Mouse (Mus musculus): ENCODE measurements around the gene C530008M17Rik.

The C530008M17Rik gene

DNA sequence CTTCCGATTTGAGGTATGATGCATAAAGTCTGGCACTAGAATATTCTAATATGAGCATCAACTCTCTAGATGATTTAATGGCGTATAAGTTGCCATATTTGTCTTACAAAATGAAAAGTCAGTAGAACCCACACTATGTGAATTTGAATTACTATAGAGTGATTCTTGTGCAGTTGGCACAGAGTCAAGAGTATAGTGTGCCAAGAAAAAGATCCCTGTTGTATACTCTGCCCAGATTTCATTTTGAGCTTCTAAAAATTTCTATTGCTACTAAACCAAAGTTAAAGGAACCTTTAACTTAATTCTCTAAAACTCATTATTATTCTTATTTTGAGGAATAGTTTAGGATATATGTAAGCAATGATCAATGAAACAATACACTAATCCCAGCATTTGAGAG lies at the start of gene C530008M17Rik:
Gene C530008M17Rik (plus strand): TSS at position 301 of the 400 bp plus-strand sequence.
- DNase-seq (ENCODE audit: low read depth): no peak

- DNase-seq (ENCODE audit: low read depth): no peak
Observed at GRCm38 (mm10) chr5:76609702-76610370, 46.5 kb upstream of the C530008M17Rik start.

- DNase-seq (ENCODE audit: low read depth): no peak
Observed at GRCm38 (mm10) chr5:76612867-76613499, 43.3 kb upstream of the C530008M17Rik start.

- DNase-seq (ENCODE audit: low read depth): no peak
Observed at GRCm38 (mm10) chr5:76615276-76615675, 41.0 kb upstream of the C530008M17Rik start.

DNA sequence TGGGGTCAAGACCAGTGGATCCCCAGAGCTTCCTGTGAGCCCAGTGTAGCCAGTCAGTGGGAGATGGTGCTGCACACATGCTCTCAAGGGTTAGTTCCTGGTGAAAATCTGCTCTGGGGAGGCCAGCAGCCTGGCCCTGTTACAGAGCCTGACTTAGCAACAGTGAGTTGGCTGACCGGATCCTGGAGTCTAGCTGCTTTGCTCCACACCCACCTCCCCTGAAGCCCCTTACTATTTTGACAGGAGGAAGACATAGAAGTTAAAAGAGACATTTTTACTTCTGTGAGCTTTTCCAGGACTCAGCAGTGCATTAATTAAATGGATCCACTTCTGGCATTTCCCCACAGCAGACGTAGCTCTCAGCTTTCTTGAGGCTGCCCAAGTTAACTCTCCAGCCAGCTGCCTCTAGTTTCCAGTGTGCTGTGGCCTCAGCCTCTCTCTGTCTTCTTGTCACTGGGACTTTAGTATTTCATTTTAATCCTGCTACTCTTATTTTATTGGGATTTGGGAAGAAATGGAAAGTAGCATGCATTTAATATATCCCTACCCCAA lies 40.0 kb upstream of the C530008M17Rik start:
- DNase-seq (ENCODE audit: low read depth): no peak

DNA sequence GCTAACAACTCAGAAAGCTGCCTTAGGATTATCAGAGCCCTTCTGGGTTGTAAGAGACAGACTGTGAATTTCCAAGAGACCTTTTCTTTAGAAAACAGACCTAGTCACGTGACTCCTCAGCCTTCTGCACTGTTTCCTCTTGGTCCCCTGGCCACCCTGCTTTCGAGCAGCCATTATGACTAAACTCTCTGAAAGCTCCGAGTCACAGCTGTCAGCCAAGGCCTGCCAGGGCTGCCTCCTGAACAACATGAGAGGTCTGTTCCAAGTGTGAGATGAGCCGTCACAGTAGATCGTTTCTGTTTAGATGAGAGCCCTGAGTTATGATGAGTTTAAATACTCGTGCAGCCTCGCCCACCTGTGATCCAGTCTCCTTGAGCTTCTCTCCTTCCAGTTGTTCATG lies 37.6 kb upstream of the C530008M17Rik start:
- DNase-seq (ENCODE audit: low read depth): no peak

- DNase-seq (ENCODE audit: low read depth): no peak
Observed at GRCm38 (mm10) chr5:76623759-76624158, 32.6 kb upstream of the C530008M17Rik start.

DNA sequence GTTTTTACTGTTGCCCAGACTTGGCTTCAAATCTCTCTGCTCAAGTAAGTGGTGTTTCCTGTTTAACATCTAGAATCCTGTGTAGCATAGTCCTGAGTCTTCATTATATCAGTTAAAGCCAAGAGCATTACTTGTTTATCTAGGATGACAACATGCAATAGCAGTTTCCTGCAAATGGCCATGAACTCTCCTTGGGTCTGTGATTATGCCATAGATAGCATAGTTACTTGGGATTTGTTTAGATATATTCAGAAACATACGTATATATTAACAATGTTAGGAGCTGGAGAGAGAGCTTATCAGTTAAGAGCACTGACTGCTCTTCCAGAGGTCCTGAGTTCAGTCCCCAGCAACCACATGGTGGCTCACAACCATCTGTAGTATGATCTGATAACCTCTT lies 28.5 kb upstream of the C530008M17Rik start:
- no peak for DNase-seq (ENCODE audit: low read depth)

- no peak for DNase-seq (ENCODE audit: low read depth)
Observed at GRCm38 (mm10) chr5:76634012-76634411, 22.3 kb upstream of the C530008M17Rik start.

DNA sequence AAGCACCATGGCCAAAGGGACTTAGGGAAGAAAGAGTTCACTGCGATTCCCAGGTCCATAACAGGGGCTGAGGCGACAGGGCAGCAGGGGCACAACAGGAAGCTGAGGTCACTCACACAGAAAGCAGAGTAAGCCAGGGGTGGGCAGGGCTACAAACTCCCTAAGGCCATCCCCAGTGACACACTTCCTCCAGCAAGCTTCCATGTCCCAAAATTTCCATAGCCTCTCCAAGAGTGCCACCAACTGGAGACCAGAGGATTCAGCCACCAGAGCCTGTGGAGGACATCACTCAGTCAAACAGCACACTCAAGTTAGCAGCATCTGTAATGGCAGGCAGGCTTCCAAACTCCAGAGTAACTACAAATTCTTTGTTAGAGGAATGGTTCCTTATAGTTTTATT lies 20.7 kb upstream of the C530008M17Rik start:
- DNase-seq (ENCODE audit: low read depth): no peak

DNA sequence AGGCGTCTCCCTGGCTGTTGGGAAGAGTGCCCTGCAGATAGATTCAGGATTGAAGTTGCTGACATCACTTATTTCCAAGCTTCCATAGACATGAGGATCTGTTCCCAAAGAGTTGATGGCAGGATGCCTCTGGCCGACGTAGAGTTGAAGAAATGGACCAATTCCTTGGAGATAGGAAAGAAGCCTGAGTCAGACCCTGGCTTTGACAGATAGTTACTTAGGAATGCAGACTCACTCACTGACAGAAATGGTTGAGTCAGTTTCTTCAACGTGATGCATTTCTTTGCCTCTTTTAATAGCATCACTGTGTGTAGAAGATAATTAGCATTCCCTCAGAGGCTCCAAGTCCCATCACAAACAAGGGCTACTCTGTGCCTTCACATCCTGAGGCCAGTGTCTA lies 14.2 kb upstream of the C530008M17Rik start:
- no peak for DNase-seq (ENCODE audit: low read depth)

DNA sequence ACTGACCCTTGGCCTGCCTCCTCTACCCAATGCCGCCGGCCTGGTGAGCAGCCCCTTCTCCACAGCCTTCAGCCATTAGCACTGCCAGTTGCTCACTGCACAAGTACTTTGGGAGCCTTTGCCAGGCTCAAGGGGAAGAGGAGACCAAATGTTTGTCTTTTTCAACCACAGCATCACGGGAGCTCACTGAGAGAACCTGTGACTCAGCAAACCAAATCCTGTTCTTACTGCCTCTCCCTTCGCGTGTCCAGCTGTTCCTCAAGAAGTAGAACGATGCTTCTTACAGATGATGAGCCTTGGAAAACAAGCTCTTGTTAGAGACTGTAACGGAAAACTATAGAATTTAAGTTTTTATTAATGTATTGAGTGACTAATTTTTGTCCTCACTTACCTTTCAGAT lies 12.1 kb upstream of the C530008M17Rik start:
- no peak for DNase-seq (ENCODE audit: low read depth)

GRCm38 (mm10) chr5:76645091-76645868 lies 11.0 kb upstream of the C530008M17Rik start:
- DNase-seq (ENCODE audit: low read depth): no peak

- DNase-seq (ENCODE audit: low read depth): no peak
Observed at GRCm38 (mm10) chr5:76649897-76650296, 6.4 kb upstream of the C530008M17Rik start.

DNA sequence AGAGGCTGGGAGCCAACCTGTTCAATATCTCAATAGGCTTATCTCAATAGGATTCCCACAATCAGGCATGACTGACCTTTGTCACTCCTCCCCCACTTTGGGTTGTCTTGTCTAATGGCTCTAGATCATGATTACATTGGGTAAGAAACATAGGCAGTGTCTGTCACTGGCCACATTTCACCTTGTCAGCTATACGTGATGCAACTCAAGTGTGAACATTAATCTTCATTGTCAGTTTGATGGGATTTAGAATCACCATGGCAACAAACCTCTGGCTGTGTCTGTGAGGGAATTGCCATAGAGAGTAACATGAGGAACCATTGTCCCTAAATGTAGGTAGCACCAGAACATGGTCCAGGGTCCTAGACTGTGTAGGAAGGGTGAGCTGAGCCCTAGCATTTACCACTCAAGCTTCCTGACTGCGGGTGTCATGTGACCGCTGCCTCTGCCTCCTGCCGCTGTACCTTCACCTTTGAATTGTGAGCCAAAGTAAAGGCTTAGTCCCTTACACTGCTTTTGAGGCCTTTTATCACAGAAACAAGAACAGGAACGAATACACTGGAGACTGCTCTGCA lies 5.1 kb upstream of the C530008M17Rik start:
- no peak for DNase-seq (ENCODE audit: low read depth)

GRCm38 (mm10) chr5:76657245-76658083 lies 1.2 kb downstream of the C530008M17Rik start:
- no peak for DNase-seq (ENCODE audit: low read depth)

- peak; percentile 47 for DNase-seq (ENCODE audit: low read depth)
Observed at GRCm38 (mm10) chr5:76658084-76658934, 2.0 kb downstream of the C530008M17Rik start.

GRCm38 (mm10) chr5:76659958-76660635 lies 3.8 kb downstream of the C530008M17Rik start:
- no peak for DNase-seq (ENCODE audit: low read depth)

DNA sequence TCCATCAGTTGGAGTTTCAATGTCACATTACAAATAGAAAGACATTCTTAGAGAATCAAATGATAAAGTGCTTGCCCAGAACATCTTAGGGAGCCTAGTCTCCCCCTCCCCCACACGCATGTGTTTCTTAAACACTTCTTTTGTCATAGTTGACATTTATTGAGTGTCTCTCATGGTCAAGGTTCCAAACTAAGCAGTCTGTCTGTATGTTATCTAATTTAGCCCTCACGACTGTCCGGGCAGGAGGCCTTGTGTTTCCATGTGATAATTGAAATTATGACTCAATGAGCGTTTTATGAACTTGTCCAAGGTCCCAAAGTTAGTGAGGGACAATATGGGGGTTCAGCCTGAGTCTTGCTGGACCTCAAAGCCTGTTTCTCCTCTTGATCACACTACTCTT lies 5.0 kb downstream of the C530008M17Rik start:
- DNase-seq (ENCODE audit: low read depth): no peak

DNA sequence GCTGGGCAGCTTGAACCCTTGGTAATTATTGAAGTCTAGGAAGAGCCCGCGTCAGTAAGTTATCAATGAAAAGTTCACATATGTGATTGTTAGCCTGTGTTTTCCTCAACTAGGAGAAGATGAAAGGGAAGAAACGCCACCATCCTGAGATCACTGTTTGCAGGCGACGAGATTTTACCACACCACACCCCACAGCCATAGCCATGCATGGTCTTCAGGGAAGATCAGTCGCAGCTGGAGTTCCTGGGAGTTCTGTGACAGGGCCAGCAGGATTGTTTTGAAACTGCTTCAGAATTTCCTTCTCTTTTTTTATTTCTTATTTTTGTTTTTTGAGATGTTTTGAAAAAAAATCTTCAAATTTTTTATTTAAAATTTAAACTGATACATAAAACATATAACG lies 8.6 kb downstream of the C530008M17Rik start:
- no peak for DNase-seq (ENCODE audit: low read depth)
